Mouse (Mus musculus) limb, embryonic 14.5 days (tissue): ENCODE measurements at regions not wholly inside any gene's neighbourhood (a gene's known extent, or its start where the extent isn't known, plus 50 kb on each side); places are given as distances from the start of the nearest gene placed in this dataset.

ENCODE experiments used
- ATAC-seq: fragments of 200-750 bp; cut with Nextera tagmentation; 2 replicates; pipeline ENCODE4 v1.8.0; 2017; ENCODE audit warnings: low read depth, moderate number of reproducible peaks, moderate TSS enrichment; ENCODE audit not compliant: low FRiP score
- DNase-seq: peaks from one replicate; pipeline ENCODE4 v3.0.0-alpha.2; 2015; ENCODE audit warnings: low spot score
- H3K27ac ChIP-seq: fragments of 300-500 bp; sonication (generic); replicated peaks from 2 replicates; pipeline ENCODE4 v1.5.1; 2014; ENCODE audit warnings: low read depth, mild to moderate bottlenecking, low read length, moderate library complexity, mixed read lengths
- H3K27me3 ChIP-seq: fragments of 300-500 bp; sonication (generic); 2 replicates; pipeline ENCODE4 v1.6.1; 2014; ENCODE audit warnings: low read length, mixed read lengths; ENCODE audit not compliant: control insufficient read depth, insufficient read depth
- H3K36me3 ChIP-seq: fragments of 300-500 bp; sonication (generic); 2 replicates; pipeline ENCODE4 v1.6.1; 2014; ENCODE audit warnings: mild to moderate bottlenecking, low read length, moderate library complexity, mixed read lengths; ENCODE audit not compliant: control insufficient read depth, insufficient read depth
- H3K4me1 ChIP-seq: fragments of 300-500 bp; sonication (generic); 2 replicates; pipeline ENCODE4 v1.6.1; 2014; ENCODE audit warnings: antibody characterized with exemption, low read length, mixed read lengths; ENCODE audit not compliant: control insufficient read depth, insufficient read depth
- H3K4me2 ChIP-seq: fragments of 300-500 bp; sonication (generic); replicated peaks from 2 replicates; pipeline ENCODE4 v1.6.1; 2014; ENCODE audit warnings: low read depth, mild to moderate bottlenecking, low read length, moderate library complexity; ENCODE audit not compliant: severe bottlenecking
- H3K4me3 ChIP-seq: fragments of 300-500 bp; sonication (generic); replicated peaks from 2 replicates; pipeline ENCODE4 v1.5.1; 2014; ENCODE audit warnings: low read length
- H3K9ac ChIP-seq: fragments of 300-500 bp; sonication (generic); 2 replicates; pipeline ENCODE4 v1.6.1; 2014; ENCODE audit warnings: mild to moderate bottlenecking, low read depth, low read length, moderate library complexity; ENCODE audit not compliant: severe bottlenecking
- H3K9me3 ChIP-seq: fragments of 300-500 bp; sonication (generic); 2 replicates; pipeline ENCODE4 v1.6.1; 2016; ENCODE audit warnings: low read length; ENCODE audit not compliant: control insufficient read depth
- POLR2A ChIP-seq: fragments of 200-500 bp; IDR thresholded peaks from 2 replicates; pipeline ENCODE4 v1.8.0; 2012; ENCODE audit warnings: inconsistent platforms, mild to moderate bottlenecking, moderate library complexity, borderline replicate concordance; ENCODE audit not compliant: insufficient read depth, insufficient read length; ENCODE audit errors: extremely low read depth
- WGBS: fragments of 180-500 bp; shearing (Covaris S2); extraction: QIAGEN DNeasy Blood & Tissue Kit; methylation state at CpG from one replicate; pipeline ENCODE4 v1.1.7; 2014; 5-methylcytosine and 5-hydroxymethylcytosine counted together

GRCm38 (mm10) chr15:62934522-62935189 is 910.3 kb downstream of the Gsdmc2 start:
- no peak for TF ChIP-seq POLR2A
- Histone ChIP-seq H3K36me3 (no peaks in the 10 kb centered on the region), H3K4me1 (peaks cover 3% of the 10 kb centered on the region; the same call in 1 of the 2 replicates), H3K9me3 (no peaks in the 10 kb centered on the region), H3K27me3 (no peaks in the 10 kb centered on the region), H3K4me2 (no peak overlapping the region), H3K27ac (no peak overlapping the region), H3K4me3 (no peak overlapping the region), H3K9ac (no peak overlapping the region)
- ATAC-seq (peak; percentile 80), DNase-seq (peak; percentile 87)

GRCm38 (mm10) chr15:62920520-62920919 is 924.5 kb downstream of the Gsdmc2 start:
- no peak overlapping the region for H3K4me3 ChIP-seq
- no peak overlapping the region for H3K9ac ChIP-seq
- no peaks in the 10 kb centered on the region for H3K4me1 ChIP-seq
- no peaks in the 10 kb centered on the region for H3K27me3 ChIP-seq
- no peak overlapping the region for H3K4me2 ChIP-seq
- no peak for TF ChIP-seq POLR2A
- DNase-seq (no peak), ATAC-seq (no peak)
- no peaks in the 10 kb centered on the region for H3K9me3 ChIP-seq
- no peaks in the 10 kb centered on the region for H3K36me3 ChIP-seq
- no peak overlapping the region for H3K27ac ChIP-seq
- 69% methylated on average over 2 of the region's 2 CpGs for WGBS

DNA sequence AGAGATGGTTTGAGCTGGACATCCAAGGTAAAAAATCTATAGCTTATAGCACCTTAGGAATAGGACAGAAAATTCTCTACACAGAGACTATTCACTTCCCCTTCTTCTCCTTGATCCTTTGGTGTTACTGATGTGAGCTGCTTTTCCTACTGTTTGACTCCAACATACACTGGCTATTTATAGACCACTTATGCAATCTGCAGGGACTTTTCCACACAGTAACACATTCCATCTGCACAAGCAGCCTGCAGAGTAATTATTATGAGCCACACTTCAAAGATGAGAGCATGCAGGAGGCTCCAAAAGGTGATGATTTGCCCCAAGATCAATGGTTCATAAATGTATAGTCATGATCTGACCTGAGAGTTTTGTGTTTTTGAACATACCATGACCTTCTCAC is 925.7 kb downstream of the Gsdmc2 start:
- no peak for DNase-seq
- H3K27ac ChIP-seq = no peak overlapping the region
- H3K4me3 ChIP-seq = no peak overlapping the region
- TF ChIP-seq POLR2A = no peak
- no peaks in the 10 kb centered on the region for H3K4me1 ChIP-seq
- no peaks in the 10 kb centered on the region for H3K36me3 ChIP-seq
- no peaks in the 10 kb centered on the region for H3K9me3 ChIP-seq
- H3K4me2 ChIP-seq = no peak overlapping the region
- no peak overlapping the region for H3K9ac ChIP-seq
- no peaks in the 10 kb centered on the region for H3K27me3 ChIP-seq
- no peak for ATAC-seq

GRCm38 (mm10) chr15:62908379-62908778 is 936.6 kb downstream of the Gsdmc2 start:
- no peaks in the 10 kb centered on the region for H3K36me3 ChIP-seq
- 57% methylated on average over 4 of the region's 4 CpGs for WGBS
- no peak for TF ChIP-seq POLR2A
- no peaks in the 10 kb centered on the region for H3K4me1 ChIP-seq
- H3K27me3 ChIP-seq = no peaks in the 10 kb centered on the region
- no peak overlapping the region for H3K27ac ChIP-seq
- ATAC-seq (no peak), DNase-seq (no peak)
- no peak overlapping the region for H3K4me2 ChIP-seq
- no peaks in the 10 kb centered on the region for H3K9me3 ChIP-seq
- H3K9ac ChIP-seq = no peak overlapping the region
- no peak overlapping the region for H3K4me3 ChIP-seq

DNA sequence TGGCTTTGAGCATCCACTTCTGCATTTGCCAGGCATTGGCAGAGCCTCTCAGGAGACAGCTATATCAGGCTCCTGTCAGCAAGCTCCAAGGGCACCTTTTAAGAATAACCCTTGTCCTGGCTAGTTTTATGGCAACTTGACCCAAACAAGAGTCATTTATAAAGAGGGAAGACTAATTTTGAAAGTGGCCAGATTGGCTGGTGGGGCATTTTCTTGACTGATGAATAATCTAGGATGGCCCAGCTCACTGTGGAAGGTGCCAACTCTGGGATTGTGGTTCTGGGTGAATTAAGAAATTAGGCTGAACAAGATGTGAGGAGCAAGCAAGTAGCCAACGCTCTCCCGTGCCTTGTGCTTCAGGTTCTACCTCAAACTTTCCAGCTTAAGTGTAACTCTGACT is 937.8 kb downstream of the Gsdmc2 start:
- no peak overlapping the region for H3K9ac ChIP-seq
- no peak for ATAC-seq
- no peak overlapping the region for H3K4me2 ChIP-seq
- H3K4me3 ChIP-seq = no peak overlapping the region
- 0 out of 2 replicates have a peak, but pooled peaks cover 3% of the 10 kb centered on the region for H3K4me1 ChIP-seq
- TF ChIP-seq POLR2A = no peak
- WGBS = 97% methylated on average over 2 of the region's 2 CpGs
- no peaks in the 10 kb centered on the region for H3K9me3 ChIP-seq
- no peaks in the 10 kb centered on the region for H3K27me3 ChIP-seq
- H3K27ac ChIP-seq = no peak overlapping the region
- DNase-seq = no peak
- H3K36me3 ChIP-seq = no peaks in the 10 kb centered on the region
